Mouse (Mus musculus) adrenal gland, adult 18-20 months (tissue): ENCODE measurements around the gene Scd2. TPM values are rescaled to one million over a fixed set of nuclear protein-coding genes. Genes with fewer than 3 reads are reported as not detected.

Experiments
- microRNA-seq, 2 experiments: library from miRNA; unstranded; fragments of <30 nt; microRNA quantifications; one replicate each; pipeline ENCODE4 v1.2.0; 2021; ENCODE audit warnings: borderline number of aligned reads in 2 of 2
- total RNA-seq, 2 experiments: library from RNA; stranded (reverse); gene quantifications; 1 replicate in 1 of 2; 2 replicates in 1 of 2; pipeline ENCODE4 v1.2.3; 2021

Gene Scd2
- total RNA-seq, 2 experiments from 2014 or later: 836 to 847 TPM

Small RNA genes within 50 kb of the gene (microRNA-seq; reads per million reads assigned to microRNA genes)
- 4.3 to 10.4 reads per million in 2 experiments for gene Mir5114

Other genes starting within 250 kb of the Scd2 start
- gene Erlin1, start 223.9 kb upstream of the Scd2 start, total RNA-seq: 10 to 100 TPM; 17.7 to 28.0 TPM
- gene Chuk, start 186.2 kb upstream of the Scd2 start, total RNA-seq: 10 to 100 TPM; 44.5 to 94.4 TPM
- 10 to 100 TPM; 15.7 to 27.6 TPM for gene Cwf19l1, start 157.8 kb upstream of the Scd2 start, total RNA-seq
- gene Bloc1s2, start 147.2 kb upstream of the Scd2 start, total RNA-seq: 10 to 100 TPM; 27.4 to 32.9 TPM
- not detected for gene Pkd2l1, start 101.2 kb upstream of the Scd2 start, total RNA-seq
- gene Scd3, start 90.4 kb upstream of the Scd2 start, total RNA-seq: under 1 TPM in 1 of 2 experiments, not detected in 1; 0.22 TPM
- gene Scd4, start 39.4 kb downstream of the Scd2 start, total RNA-seq: 10 to 100 TPM in 1 of 2 experiments, 1 to 10 TPM in 1; 5.2 to 15.0 TPM
- over 10,000 TPM in 1 of 2 experiments, 1,000 to 10,000 TPM in 1; 1,926 to 12,846 TPM for gene Scd1, start 114.2 kb downstream of the Scd2 start, total RNA-seq
- gene Wnt8b, start 199.8 kb downstream of the Scd2 start, total RNA-seq: under 1 TPM; 0.10 to 0.20 TPM